Mouse (Mus musculus) CD4-positive helper T cell, adult 2 months (primary cell): ENCODE data around the gene Cog4.
"Not testable (repeated sequence)": the region's sequence is repeated elsewhere in the genome, so short reads cannot be mapped to it uniquely, and the experiment has no call there.

Experiments
- DNase-seq: peaks from one replicate; pipeline ENCODE4 v3.0.0-alpha.2; 2012; ENCODE audit warnings: low read depth, missing footprints, low spot score

The Cog4 gene

GRCm38 (mm10) chr8:110828511-110828910, 17.9 kb upstream of the Cog4 start:
- DNase-seq, result no peak

- DNase-seq, result no peak
Measured at GRCm38 (mm10) chr8:110831956-110832355, 14.4 kb upstream of the Cog4 start.

GRCm38 (mm10) chr8:110842012-110842574, 4.3 kb upstream of the Cog4 start:
- DNase-seq, result no peak

GRCm38 (mm10) chr8:110843207-110843606, 3.2 kb upstream of the Cog4 start:
- DNase-seq, result no peak

- no peak for DNase-seq
Measured at GRCm38 (mm10) chr8:110844941-110845340, 1.5 kb upstream of the Cog4 start.

- DNase-seq, result peak; percentile 53
Measured at GRCm38 (mm10) chr8:110845821-110846404, 487 bp upstream of the Cog4 start.

- DNase-seq, result no peak
Measured at GRCm38 (mm10) chr8:110847171-110847549, 760 bp downstream of the Cog4 start.

GRCm38 (mm10) chr8:110847645-110848495, 1.5 kb downstream of the Cog4 start:
- peak; percentile 5 for DNase-seq

GRCm38 (mm10) chr8:110851186-110851585, 4.8 kb downstream of the Cog4 start:
- DNase-seq, result no peak

- not testable (repeated sequence) for DNase-seq
Measured at GRCm38 (mm10) chr8:110856073-110856472, 9.7 kb downstream of the Cog4 start.

- DNase-seq, result peak; percentile 16
Measured at GRCm38 (mm10) chr8:110856760-110857461, 10.5 kb downstream of the Cog4 start.

GRCm38 (mm10) chr8:110859651-110860501, 13.5 kb downstream of the Cog4 start:
- peak; percentile 73 for DNase-seq

GRCm38 (mm10) chr8:110861347-110862025, 15.1 kb downstream of the Cog4 start:
- DNase-seq, result not testable (repeated sequence)

- DNase-seq, result no peak
Measured at GRCm38 (mm10) chr8:110870501-110870900, 24.1 kb downstream of the Cog4 start.

GRCm38 (mm10) chr8:110877862-110878261, 31.5 kb downstream of the Cog4 start:
- no peak for DNase-seq

- no peak for DNase-seq
Measured at GRCm38 (mm10) chr8:110881741-110882310, 35.4 kb downstream of the Cog4 start.

GRCm38 (mm10) chr8:110883824-110884223, 37.4 kb downstream of the Cog4 start:
- no peak for DNase-seq

- no peak for DNase-seq
Measured at GRCm38 (mm10) chr8:110886634-110887033, 40.2 kb downstream of the Cog4 start.

GRCm38 (mm10) chr8:110887551-110887950, 41.2 kb downstream of the Cog4 start:
- DNase-seq, result no peak

- DNase-seq, result no peak
Measured at GRCm38 (mm10) chr8:110888441-110888840, 42.0 kb downstream of the Cog4 start.
